Mouse (Mus musculus): ENCODE data around the gene Anks1.

Anks1 gene

GRCm38 (mm10) chr17:27908888-27909621, at the start of gene Anks1:
Gene Anks1 (plus strand): TSS chr17:27909306.
- DNase-seq, result peak; percentile 93

GRCm38 (mm10) chr17:27865461-27865860, 43.6 kb upstream of the Anks1 start:
- DNase-seq, result no peak

GRCm38 (mm10) chr17:27866737-27867136, 42.4 kb upstream of the Anks1 start:
- DNase-seq, result no peak

GRCm38 (mm10) chr17:27871851-27872250, 37.3 kb upstream of the Anks1 start:
- no peak for DNase-seq

- no peak for DNase-seq
Observed at GRCm38 (mm10) chr17:27873583-27873982, 35.5 kb upstream of the Anks1 start.

- no peak for DNase-seq
Observed at GRCm38 (mm10) chr17:27874510-27874909, 34.6 kb upstream of the Anks1 start.

- no peak for DNase-seq
Observed at GRCm38 (mm10) chr17:27881518-27881917, 27.6 kb upstream of the Anks1 start.

- DNase-seq, result no peak
Observed at GRCm38 (mm10) chr17:27883129-27883528, 26.0 kb upstream of the Anks1 start.

GRCm38 (mm10) chr17:27883994-27884393, 25.1 kb upstream of the Anks1 start:
- no peak for DNase-seq

- peak; percentile 34 for DNase-seq
Observed at GRCm38 (mm10) chr17:27886499-27887210, 22.5 kb upstream of the Anks1 start.

- peak; percentile 95 for DNase-seq
Observed at GRCm38 (mm10) chr17:27907512-27908205, 1.4 kb upstream of the Anks1 start.

GRCm38 (mm10) chr17:27908206-27908887, 759 bp upstream of the Anks1 start:
- DNase-seq, result no peak

GRCm38 (mm10) chr17:27909622-27910500, 755 bp downstream of the Anks1 start, which contains the start of gene Taf11:
Gene Taf11 (minus strand): TSS chr17:27909844.
- DNase-seq, result peak; percentile 59

- DNase-seq, result no peak
Observed at GRCm38 (mm10) chr17:27911371-27911770, 2.3 kb downstream of the Anks1 start.

GRCm38 (mm10) chr17:27914742-27915141, 5.6 kb downstream of the Anks1 start:
- DNase-seq, result no peak

GRCm38 (mm10) chr17:27916366-27916765, 7.3 kb downstream of the Anks1 start:
- DNase-seq, result no peak

GRCm38 (mm10) chr17:27920676-27921075, 11.6 kb downstream of the Anks1 start:
- DNase-seq, result no peak

- no peak for DNase-seq
Observed at GRCm38 (mm10) chr17:27922174-27922712, 13.1 kb downstream of the Anks1 start.

- DNase-seq, result no peak
Observed at GRCm38 (mm10) chr17:27925054-27925453, 15.9 kb downstream of the Anks1 start.

GRCm38 (mm10) chr17:27925504-27925903, 16.4 kb downstream of the Anks1 start:
- DNase-seq, result no peak

GRCm38 (mm10) chr17:27930291-27930690, 21.2 kb downstream of the Anks1 start:
- DNase-seq, result no peak

GRCm38 (mm10) chr17:27931826-27932225, 22.7 kb downstream of the Anks1 start:
- no peak for DNase-seq

All from right cerebral cortex, postnatal 4 days (tissue).